Mouse (Mus musculus) cerebellum, adult 9-11 months (tissue): ENCODE results near the gene Vps53.

Experiments used
- DNase-seq: peaks from one replicate; pipeline ENCODE4 v3.0.0; 2022

Gene Vps53

DNA sequence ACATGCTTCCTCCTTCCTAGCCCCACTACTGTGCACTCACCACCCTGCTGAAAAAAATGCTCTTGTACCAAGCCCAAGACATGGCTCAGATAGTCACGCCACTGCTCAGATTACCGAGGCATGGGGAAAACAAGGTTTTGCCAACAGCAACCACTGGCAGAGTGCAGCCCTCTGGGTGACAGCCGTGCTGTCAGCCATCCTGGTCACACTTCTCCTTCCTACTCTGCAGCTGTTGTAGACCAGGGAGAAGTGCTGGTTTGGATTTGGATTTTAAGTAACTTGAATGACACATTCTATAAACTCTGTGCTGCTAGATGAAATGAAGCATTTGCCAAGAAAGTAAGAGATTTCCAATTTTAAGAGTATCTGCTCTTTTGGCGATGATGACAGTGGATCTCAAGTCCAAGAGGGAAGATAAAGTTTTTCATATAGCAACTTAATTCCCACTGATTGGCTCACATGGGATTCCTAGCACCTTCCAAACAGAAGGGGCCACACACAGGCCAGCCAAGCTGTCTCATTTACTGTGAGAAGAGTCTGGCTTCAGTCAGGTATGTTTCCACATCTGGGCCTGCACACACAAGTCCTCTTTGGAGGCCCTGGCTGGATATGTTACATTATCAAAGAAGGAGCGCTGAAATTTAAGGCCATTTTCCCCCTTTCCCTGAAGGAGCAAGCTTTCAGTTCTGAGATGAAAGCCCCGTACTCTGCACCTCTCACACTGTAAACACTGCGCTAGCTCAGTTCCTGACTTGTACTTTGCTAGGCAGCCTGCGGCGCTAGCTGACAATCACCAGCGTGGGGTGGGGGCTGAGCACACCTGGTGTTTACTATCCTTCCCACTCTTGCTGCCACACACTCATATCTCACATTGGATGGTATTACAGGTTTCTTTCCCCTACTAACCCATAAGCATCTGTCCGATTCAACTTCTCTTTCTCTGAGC, 72.6 kb downstream of the Vps53 start:
- no peak for DNase-seq

DNA sequence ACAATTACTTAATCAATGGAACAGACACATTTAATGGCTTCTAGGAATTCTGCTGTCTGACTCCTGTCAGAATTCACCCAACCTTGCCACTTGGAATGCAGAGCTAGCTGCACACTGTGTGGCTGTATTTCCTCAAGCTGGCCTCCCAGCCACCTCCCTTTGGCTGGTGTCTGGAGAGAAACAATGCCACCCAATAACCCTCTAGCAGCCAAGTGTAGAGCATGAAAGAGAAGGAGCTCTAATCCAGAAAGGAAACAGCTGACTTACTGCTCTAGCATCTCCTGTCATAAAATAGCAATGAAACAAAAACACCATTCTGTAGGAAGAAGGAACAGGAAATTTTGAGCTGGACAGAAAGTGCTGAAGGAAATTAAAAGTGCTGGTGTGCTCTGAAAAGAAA, 78.3 kb downstream of the Vps53 start:
- DNase-seq, result no peak

- no peak for DNase-seq
Observed at GRCm38 (mm10) chr11:76099193-76099975, 80.1 kb downstream of the Vps53 start.

DNA sequence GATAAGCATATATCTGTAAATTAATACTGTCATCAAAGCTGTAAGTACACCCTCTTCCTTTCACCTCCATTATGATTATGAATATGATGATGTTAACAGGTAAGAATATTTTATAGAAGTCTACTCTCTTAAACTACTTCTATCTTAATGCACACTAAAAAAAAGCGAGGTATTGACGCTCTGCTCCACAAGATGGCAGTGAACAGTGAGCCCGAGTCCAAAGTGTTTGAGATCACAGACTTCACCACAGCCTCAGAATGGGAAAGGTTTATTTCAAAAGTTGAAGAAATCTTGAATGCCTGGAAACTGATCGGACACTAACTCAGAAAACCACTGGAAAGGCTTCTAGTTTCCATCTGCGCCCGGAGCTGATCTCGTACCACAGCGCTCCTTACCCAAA, 85.8 kb downstream of the Vps53 start:
- DNase-seq, result no peak

DNA sequence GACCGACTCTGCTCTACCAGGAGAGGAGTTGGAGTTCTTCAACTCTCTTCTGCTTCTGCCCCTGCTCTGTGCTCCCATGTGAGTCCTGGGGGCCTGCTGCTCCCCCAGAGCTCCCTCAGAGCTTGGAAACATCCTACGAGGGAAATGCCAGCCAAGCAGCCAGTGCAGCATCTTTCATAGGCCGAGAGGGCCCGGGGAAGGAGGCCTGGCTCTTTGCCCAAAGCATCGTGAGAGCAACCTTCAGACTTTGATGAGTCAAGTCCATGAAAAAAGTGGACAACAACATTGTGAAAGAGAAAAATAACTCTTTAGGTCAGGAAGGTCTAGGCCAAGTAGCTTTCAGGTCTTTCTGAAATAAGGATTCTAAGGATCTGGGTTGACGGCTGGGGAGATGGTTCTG, 89.7 kb downstream of the Vps53 start:
- DNase-seq, result no peak

GRCm38 (mm10) chr11:76088506-76088905, 90.9 kb downstream of the Vps53 start:
- no peak for DNase-seq

DNA sequence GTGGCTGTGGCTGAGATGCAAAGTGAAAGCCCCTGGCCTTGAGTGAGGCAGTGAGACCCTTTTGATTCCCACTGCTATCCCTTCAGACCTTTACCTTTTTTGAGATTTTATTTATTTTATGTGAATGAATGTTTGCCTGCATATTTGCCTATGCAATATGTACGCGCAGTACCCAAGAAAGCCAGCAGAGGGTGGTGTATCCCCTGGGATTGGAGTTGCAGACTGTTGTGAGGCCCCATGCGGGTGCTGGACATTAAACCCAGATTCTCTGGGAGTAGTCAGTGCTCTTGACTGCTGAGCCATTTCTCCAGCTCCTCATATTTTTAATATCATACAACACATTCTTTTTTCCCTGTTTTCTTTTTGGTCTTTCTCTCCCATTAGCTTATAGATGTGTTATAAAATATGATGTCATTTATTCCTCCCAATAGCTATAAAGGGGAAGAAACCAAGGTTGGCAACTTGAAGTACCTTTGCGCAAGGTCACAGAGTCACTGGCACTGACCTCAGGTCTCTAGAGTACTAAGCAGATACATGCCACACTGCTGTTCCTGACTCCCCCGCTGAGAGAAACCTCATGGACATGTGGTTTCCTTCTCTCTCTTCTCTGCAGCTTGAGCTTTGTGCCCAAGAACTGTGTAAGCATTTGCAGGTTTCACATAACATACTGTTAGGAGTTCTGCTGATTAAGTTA, 93.4 kb downstream of the Vps53 start:
- no peak for DNase-seq

DNA sequence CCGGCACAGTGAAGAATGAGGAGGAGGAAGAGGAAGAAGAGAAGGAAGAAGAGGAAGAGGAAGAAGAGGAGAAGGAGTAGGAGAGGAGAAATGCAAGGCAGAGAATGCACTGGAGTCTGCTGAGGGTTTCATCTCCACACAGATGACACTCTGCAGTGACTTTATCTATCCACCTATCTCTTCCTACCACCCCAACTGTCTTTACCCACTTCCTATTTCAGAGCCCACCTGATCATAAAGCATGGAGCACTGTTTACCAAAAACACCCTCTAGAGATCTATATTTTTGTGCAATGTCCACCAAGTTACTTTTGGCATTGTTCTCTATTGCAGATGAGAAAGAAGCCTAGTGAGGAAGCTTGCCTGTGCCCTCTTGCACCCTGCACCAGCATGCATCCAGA, 94.5 kb downstream of the Vps53 start:
- no peak for DNase-seq

- no peak for DNase-seq
Observed at GRCm38 (mm10) chr11:76083941-76084367, 95.5 kb downstream of the Vps53 start.

DNA sequence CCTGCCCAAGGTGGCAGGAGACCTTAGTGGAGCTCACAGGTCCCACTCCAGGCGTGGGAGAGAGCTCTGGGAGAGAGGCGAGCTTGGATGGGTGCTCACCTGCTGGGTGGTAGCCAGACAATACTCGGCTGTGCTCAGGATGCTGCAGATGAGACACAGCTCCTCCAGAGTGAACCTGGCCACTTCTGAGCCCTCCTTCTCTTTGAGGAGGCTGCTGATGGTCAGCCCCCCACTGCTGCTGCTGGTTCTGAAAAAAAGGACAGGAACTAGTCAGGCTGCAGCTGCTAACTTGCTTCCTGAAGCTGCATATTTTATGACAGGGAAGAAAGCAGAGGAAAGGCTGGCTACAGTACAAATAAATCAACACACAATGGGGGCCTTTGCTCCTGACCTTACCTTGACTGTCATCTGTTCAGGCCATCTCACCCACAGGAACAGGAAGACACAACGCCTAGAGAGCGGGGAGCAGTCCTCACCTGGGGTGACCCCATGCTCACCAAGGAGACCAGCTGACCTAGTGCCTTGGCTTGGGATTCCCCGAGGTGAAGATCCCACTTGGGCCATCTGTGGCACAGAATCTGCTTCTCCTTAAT, 98.3 kb downstream of the Vps53 start:
- no peak for DNase-seq

DNA sequence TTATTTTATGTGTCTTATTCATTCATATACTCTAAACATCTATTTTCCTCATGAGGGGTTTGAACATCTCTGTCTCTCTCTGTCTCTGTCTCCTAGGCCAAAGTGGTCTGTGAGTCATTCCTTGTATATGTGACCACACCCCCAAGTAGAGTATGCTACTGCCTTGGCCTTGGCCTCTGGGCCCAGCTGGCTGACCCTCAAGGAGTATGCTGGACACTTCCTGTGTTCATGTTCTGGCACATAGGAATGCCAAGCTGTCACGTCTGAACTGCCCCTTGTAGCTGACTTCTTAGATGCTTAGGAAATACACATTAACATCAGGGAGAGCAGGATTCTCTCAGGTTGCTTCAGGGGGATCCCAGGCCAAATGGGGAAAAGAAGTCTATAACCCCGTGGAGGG, 99.2 kb downstream of the Vps53 start:
- no peak for DNase-seq

- no peak for DNase-seq
Observed at GRCm38 (mm10) chr11:76077341-76077740, 102.1 kb downstream of the Vps53 start.

GRCm38 (mm10) chr11:76074296-76075093, 105.0 kb downstream of the Vps53 start:
- no peak for DNase-seq

DNA sequence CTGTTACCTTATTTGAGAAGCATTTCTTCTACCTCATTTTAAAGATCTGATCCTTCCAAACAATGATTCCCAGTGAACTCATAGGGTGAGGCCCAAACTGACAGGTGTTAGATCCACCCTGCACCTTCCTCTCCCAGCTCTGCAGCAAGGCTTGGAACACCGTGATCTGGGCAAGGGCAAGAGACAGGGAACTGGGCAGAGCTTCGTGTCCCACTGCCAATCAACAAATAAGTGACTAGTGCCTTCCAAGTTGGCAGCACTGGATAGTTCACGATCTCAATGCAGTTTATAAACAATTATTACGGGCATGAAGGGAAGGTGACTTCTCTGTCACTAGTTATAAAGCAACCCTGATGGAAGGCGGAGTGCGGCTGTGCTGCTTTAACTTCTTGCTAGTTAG, 109.6 kb downstream of the Vps53 start:
- no peak for DNase-seq

DNA sequence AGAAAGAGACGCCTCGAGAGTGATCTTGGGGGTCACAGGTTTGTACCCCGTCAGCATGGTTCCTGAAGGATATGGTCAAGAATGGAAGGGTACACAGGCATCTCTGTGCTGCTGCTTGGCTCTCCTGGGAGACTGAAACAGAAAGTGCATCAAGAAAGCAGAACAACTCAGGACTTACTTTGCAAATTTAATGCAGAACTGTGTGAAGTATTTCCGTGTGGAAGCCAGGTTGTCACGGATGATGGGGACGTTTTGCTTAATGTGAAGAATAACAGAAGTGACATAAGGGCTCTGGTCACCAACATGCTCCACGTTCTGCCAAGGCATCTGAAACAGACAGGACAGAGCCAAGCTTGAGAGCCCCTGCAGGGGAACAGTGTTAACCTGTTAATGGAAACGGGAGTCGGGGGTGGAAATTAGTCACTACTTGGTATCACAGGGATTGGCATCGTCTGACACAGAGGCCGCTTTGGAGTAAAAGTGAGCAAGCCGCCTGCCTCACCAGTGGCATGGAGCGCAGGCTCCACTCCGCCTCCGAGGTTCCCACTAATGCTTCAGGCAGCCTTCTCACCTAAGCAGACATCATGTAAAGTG, 112.8 kb downstream of the Vps53 start:
- DNase-seq, result peak; percentile 61

GRCm38 (mm10) chr11:76065521-76066095, 113.8 kb downstream of the Vps53 start:
- peak; percentile 74 for DNase-seq

GRCm38 (mm10) chr11:76064411-76064810, 115.0 kb downstream of the Vps53 start:
- no peak for DNase-seq

- no peak for DNase-seq
Observed at GRCm38 (mm10) chr11:76060906-76061305, 118.5 kb downstream of the Vps53 start.

- no peak for DNase-seq
Observed at GRCm38 (mm10) chr11:76059971-76060370, 119.5 kb downstream of the Vps53 start.

DNA sequence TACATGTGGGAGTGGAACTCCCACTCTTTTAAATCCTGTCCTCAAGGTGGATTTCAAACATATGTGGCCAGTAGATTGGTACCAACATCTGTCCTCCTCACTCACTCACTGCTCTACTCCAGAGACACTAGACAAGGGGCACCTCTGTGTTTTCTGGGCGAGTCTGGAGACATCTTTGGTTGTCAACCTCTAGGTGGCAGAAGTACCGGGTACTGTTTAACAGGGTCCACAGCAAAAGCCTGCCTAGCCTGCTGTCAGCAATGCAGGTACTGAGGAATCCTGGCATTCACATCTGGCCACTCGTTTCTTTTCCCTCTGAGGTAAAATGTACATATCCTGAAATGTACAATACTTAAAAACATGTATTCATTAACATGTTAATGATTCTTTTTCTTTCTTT, 123.0 kb downstream of the Vps53 start:
- no peak for DNase-seq

DNA sequence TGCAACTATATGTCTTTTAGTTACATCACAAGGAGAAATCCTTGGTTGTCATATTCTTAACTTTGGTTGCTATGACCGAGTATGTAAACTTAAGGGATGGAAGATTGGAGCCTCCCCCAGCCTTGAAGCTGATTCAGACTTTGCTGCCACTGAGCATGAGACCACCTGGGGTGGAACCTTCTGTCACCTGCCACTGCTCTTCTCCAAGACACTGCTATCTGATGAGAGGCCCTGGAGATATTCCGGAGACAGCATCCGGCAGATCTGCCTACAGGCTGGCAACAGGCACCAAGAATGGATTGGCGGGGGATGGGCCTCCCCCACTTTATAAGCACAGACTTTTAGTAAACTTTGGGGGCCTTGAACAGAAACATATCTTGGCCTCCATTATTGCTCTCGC, 127.0 kb downstream of the Vps53 start:
- peak; percentile 90 for DNase-seq
